Mouse (Mus musculus): ENCODE data around the gene Aknad1. TPM values are rescaled to one million over a fixed set of nuclear protein-coding genes. Genes with fewer than 3 reads are reported as not detected.

Aknad1 gene
- polyA plus RNA-seq, 1 experiment from 2014 or later, result not detected

DNA sequence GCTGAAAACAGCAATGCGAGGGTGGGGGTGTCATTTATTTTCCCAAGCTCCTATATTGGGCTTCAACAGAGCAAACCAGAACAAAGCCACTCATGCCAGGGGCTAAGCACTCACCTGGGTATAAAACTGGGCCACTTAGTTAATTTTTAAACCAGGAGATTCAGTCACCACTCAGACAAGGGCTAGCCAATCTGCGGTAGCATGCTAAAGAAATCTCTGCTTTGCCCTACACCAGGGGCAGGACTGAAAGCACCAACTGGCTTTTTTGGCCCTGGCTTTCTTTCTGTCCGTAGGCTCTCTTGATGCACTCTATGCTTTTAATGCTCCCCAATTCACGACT lies 49.0 kb downstream of the Aknad1 start:
- Histone ChIP-seq H3K4me1 (ENCODE audit: control insufficient read depth, insufficient read depth, low read length) (no peaks in the 10 kb centered on the region), H3K9me3 (replicated peaks; ENCODE audit: control insufficient read depth, low read length, poor library complexity, severe bottlenecking) (0 out of 2 replicates have a peak, but pooled peaks cover 3% of the 10 kb centered on the region), H3K27me3 (ENCODE audit: control insufficient read depth, insufficient read depth, low read depth, low read length) (no peaks in the 10 kb centered on the region), H3K4me2 (ENCODE audit: low read length) (no peak overlapping the region), H3K27ac (ENCODE audit: low read length) (no peak overlapping the region), H3K9ac (ENCODE audit: low read depth, low read length) (no peak overlapping the region), H3K36me3 (ENCODE audit: control insufficient read depth, insufficient read depth, low read length) (no peaks in the 10 kb centered on the region), H3K4me3 (ENCODE audit: low read depth, low read length) (no peak overlapping the region)
- WGBS, result 93% methylated on average over 4 of the region's 4 CpGs
- no peak for ATAC-seq

DNA sequence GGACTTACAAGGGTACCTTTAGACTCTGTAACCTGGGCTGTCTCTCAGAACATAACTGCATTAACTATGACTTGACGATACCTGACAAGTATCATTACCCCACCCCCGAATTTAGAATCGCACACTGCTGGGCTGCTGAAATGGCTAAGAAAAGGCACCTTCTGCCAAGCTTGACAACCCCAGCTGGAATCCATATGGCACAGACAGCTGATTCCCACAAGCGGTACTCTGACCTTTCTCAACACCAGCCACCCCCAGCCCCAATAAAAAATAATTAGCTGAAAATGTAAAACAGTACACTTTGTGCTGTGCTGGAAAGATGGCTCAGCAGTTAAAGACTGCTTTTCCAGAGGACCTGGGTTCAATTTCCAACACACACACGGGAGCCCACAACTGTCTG lies 49.8 kb downstream of the Aknad1 start:
- 80% methylated on average over 5 of the region's 5 CpGs for WGBS
- H3K36me3 ChIP-seq (ENCODE audit: control insufficient read depth, insufficient read depth, low read length), result peaks cover 3% of the 10 kb centered on the region; the same call in 1 of the 2 replicates
- H3K9ac ChIP-seq (ENCODE audit: low read depth, low read length), result no peak overlapping the region
- no peak overlapping the region for H3K4me2 ChIP-seq (ENCODE audit: low read length)
- H3K27me3 ChIP-seq (ENCODE audit: control insufficient read depth, insufficient read depth, low read depth, low read length), result no peaks in the 10 kb centered on the region
- H3K4me3 ChIP-seq (ENCODE audit: low read depth, low read length), result no peak overlapping the region
- H3K9me3 ChIP-seq (replicated peaks; ENCODE audit: control insufficient read depth, low read length, poor library complexity, severe bottlenecking), result 0 out of 2 replicates have a peak, but pooled peaks cover 3% of the 10 kb centered on the region
- no peaks in the 10 kb centered on the region for H3K4me1 ChIP-seq (ENCODE audit: control insufficient read depth, insufficient read depth, low read length)
- no peak overlapping the region for H3K27ac ChIP-seq (ENCODE audit: low read length)
- ATAC-seq, result no peak

DNA sequence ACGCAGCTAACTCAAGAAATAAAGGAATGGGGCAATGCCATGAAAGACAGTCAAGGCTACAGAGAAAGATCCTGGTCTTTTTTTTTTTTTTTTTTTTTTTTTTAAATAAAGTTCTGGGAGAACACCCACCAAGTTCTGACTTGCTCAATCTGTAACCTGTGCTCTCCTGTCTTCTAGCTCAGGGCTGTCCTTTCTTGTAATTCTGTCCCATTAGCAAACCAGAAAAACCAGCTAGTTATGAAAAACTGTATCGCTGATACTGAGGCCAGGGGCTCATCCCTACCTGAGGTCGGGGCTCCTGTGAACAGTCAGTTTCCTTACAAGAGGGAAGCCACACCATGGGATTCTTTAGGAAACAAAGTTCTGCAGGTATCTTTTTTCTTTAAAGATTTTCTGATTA lies 51.0 kb downstream of the Aknad1 start:
- Histone ChIP-seq H3K4me2 (ENCODE audit: low read length) (no peak overlapping the region), H3K9ac (ENCODE audit: low read depth, low read length) (no peak overlapping the region), H3K36me3 (ENCODE audit: control insufficient read depth, insufficient read depth, low read length) (peaks cover 3% of the 10 kb centered on the region; the same call in 1 of the 2 replicates), H3K9me3 (replicated peaks; ENCODE audit: control insufficient read depth, low read length, poor library complexity, severe bottlenecking) (no peaks in the 10 kb centered on the region), H3K27me3 (ENCODE audit: control insufficient read depth, insufficient read depth, low read depth, low read length) (no peaks in the 10 kb centered on the region), H3K27ac (ENCODE audit: low read length) (no peak overlapping the region), H3K4me1 (ENCODE audit: control insufficient read depth, insufficient read depth, low read length) (no peaks in the 10 kb centered on the region), H3K4me3 (ENCODE audit: low read depth, low read length) (no peak overlapping the region)
- WGBS, result 85% methylated on average over 3 of the region's 3 CpGs
- no peak for ATAC-seq

DNA sequence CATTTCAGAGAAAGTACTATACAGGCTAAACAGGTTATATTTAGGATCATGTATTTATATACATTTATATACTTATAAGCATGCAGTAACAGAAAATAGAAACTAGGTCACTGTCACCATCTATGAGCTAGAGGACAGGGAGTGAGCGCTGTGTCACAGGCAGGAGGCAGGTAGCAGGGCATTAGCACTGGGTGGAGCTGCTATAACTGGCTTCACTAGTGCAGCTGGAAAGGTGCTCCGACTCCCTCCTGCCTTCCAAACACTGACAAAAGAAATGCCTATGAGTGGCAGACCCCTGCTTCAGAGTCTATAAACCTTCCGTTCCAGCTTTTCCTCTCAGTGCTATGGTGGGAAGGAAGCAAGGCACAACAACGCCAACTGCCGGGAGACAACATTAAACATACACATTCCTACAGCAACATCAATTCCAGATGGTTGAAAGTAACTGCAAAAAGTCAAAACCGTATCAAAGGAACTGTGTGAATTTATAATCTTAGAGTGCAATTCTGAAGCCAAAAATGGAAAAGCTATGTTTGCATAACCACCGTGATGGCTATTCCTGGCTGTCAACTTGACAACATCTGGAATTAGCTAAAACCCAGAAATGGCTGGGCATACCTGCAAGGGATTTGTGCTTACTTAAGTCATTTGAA lies 51.7 kb downstream of the Aknad1 start:
- no peak overlapping the region for H3K4me2 ChIP-seq (ENCODE audit: low read length)
- H3K36me3 ChIP-seq (ENCODE audit: control insufficient read depth, insufficient read depth, low read length), result peaks cover 5% of the 10 kb centered on the region; the same call in 1 of the 2 replicates
- no peaks in the 10 kb centered on the region for H3K4me1 ChIP-seq (ENCODE audit: control insufficient read depth, insufficient read depth, low read length)
- H3K9me3 ChIP-seq (replicated peaks; ENCODE audit: control insufficient read depth, low read length, poor library complexity, severe bottlenecking), result no peaks in the 10 kb centered on the region
- no peak overlapping the region for H3K27ac ChIP-seq (ENCODE audit: low read length)
- ATAC-seq, result no peak
- no peak overlapping the region for H3K4me3 ChIP-seq (ENCODE audit: low read depth, low read length)
- WGBS, result 89% methylated on average over 7 of the region's 7 CpGs
- no peaks in the 10 kb centered on the region for H3K27me3 ChIP-seq (ENCODE audit: control insufficient read depth, insufficient read depth, low read depth, low read length)
- H3K9ac ChIP-seq (ENCODE audit: low read depth, low read length), result no peak overlapping the region

DNA sequence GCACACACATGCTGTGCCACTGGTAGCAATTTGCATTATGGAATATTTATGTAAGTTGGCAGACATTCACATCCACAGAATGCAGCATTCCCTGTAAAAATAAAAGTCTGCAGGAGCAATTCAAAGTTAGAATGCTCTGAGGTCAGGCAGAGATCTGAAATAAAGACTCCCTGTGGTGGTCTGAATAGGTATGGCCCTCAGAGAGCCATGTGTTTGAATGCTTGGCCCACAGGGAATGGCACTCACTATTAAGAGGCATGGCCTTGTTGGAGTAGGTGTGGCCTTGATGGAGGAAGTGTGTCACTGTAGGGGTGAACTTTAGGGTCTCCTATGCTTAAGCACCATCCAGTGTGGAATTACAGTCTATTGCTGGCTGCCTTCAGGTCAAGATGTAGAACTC lies 53.0 kb downstream of the Aknad1 start:
- no peaks in the 10 kb centered on the region for H3K9me3 ChIP-seq (replicated peaks; ENCODE audit: control insufficient read depth, low read length, poor library complexity, severe bottlenecking)
- H3K4me2 ChIP-seq (ENCODE audit: low read length), result no peak overlapping the region
- no peak overlapping the region for H3K9ac ChIP-seq (ENCODE audit: low read depth, low read length)
- no peak overlapping the region for H3K4me3 ChIP-seq (ENCODE audit: low read depth, low read length)
- no peaks in the 10 kb centered on the region for H3K4me1 ChIP-seq (ENCODE audit: control insufficient read depth, insufficient read depth, low read length)
- H3K27me3 ChIP-seq (ENCODE audit: control insufficient read depth, insufficient read depth, low read depth, low read length), result no peaks in the 10 kb centered on the region
- no peak for ATAC-seq
- no peak overlapping the region for H3K27ac ChIP-seq (ENCODE audit: low read length)
- H3K36me3 ChIP-seq (ENCODE audit: control insufficient read depth, insufficient read depth, low read length), result peaks cover 5% of the 10 kb centered on the region; the same call in 1 of the 2 replicates

DNA sequence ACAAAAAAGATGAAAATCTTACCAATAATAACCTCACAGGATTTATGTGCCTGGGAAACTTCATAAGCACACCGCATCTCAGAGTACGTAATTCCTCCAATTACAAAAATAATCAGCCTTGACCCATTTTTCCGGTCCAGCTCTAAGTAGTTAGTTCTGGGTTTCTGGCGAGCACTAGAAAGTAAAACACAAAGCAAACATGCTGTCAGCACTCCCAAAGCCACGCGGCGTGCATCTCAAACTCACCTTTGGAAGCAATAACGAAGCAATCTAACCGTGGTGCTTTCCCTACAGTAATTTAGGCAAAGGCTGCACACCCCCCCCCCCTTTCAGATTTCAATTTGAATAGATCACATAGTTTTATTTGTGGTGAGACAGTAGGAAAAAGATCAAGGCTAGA lies 55.3 kb downstream of the Aknad1 start:
- peaks cover 9% of the 10 kb centered on the region; the same call in 1 of the 2 replicates for H3K36me3 ChIP-seq (ENCODE audit: control insufficient read depth, insufficient read depth, low read length)
- H3K9ac ChIP-seq (ENCODE audit: low read depth, low read length), result no peak overlapping the region
- no peak overlapping the region for H3K4me3 ChIP-seq (ENCODE audit: low read depth, low read length)
- H3K4me2 ChIP-seq (ENCODE audit: low read length), result no peak overlapping the region
- 82% methylated on average over 9 of the region's 9 CpGs for WGBS
- H3K27ac ChIP-seq (ENCODE audit: low read length), result no peak overlapping the region
- no peak for ATAC-seq
- no peaks in the 10 kb centered on the region for H3K27me3 ChIP-seq (ENCODE audit: control insufficient read depth, insufficient read depth, low read depth, low read length)
- H3K4me1 ChIP-seq (ENCODE audit: control insufficient read depth, insufficient read depth, low read length), result no peaks in the 10 kb centered on the region
- H3K9me3 ChIP-seq (replicated peaks; ENCODE audit: control insufficient read depth, low read length, poor library complexity, severe bottlenecking), result no peaks in the 10 kb centered on the region

DNA sequence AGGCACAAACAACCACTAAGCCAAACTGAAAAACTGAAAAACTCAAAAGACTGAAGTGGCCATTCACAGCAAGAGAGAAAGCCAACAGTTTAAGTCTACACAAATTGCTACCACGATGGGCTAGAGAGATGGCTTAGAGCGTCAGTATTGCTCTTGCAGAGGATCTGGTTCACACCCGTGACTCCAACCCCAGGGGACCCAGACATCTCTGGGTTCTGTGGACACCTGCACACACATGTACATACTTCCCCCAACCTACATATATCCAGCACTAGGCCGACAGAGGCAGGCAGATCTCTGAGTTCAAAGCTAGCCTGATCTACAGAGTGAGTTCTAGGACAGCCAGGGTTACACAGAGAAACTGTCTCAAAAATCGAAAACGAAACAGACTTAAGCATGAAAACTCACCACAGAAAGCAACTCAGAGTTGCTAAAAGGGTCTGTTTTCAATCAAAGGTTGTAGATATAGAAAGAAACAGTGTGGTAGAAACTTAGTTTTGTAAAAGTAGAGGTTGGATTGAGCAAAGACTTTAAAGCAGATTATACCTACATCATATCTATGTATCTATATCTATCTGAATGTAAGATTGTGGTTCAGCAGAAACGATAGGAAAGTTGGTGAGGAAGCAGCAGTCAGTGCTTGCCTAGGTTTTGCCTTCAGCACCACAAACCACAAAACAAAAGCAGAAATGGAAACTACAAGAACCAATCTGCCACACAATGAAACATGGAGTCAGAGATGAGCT lies 56.3 kb downstream of the Aknad1 start:
- ATAC-seq, result no peak
- no peaks in the 10 kb centered on the region for H3K27me3 ChIP-seq (ENCODE audit: control insufficient read depth, insufficient read depth, low read depth, low read length)
- no peak overlapping the region for H3K4me3 ChIP-seq (ENCODE audit: low read depth, low read length)
- WGBS, result 92% methylated on average over 7 of the region's 7 CpGs
- H3K27ac ChIP-seq (ENCODE audit: low read length), result no peak overlapping the region
- no peaks in the 10 kb centered on the region for H3K9me3 ChIP-seq (replicated peaks; ENCODE audit: control insufficient read depth, low read length, poor library complexity, severe bottlenecking)
- peaks cover 16% of the 10 kb centered on the region for H3K36me3 ChIP-seq (ENCODE audit: control insufficient read depth, insufficient read depth, low read length)
- no peaks in the 10 kb centered on the region for H3K4me1 ChIP-seq (ENCODE audit: control insufficient read depth, insufficient read depth, low read length)
- no peak overlapping the region for H3K4me2 ChIP-seq (ENCODE audit: low read length)
- no peak overlapping the region for H3K9ac ChIP-seq (ENCODE audit: low read depth, low read length)

DNA sequence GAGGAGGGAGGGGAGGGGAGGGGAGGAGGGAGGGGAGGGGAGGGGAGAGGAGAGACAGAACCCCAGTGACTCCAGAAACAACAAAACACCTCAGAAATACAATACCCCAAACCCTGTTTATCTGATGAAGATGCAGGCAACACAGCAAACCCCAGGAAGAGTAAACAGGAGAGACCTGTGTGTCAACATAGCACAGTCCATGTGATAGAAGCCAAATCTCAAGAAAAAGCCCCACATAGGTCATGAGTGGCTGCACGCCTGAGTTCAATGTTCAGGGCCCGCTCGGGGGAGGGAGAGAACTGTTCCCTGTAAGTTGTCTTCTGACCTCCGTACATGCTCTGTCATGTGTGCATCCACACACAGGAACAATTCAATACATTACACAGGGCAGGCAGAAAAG lies 56.9 kb downstream of the Aknad1 start:
- 96% methylated on average over 4 of the region's 4 CpGs for WGBS
- Histone ChIP-seq H3K4me1 (ENCODE audit: control insufficient read depth, insufficient read depth, low read length) (no peaks in the 10 kb centered on the region), H3K9ac (ENCODE audit: low read depth, low read length) (no peak overlapping the region), H3K9me3 (replicated peaks; ENCODE audit: control insufficient read depth, low read length, poor library complexity, severe bottlenecking) (no peaks in the 10 kb centered on the region), H3K4me2 (ENCODE audit: low read length) (no peak overlapping the region), H3K27me3 (ENCODE audit: control insufficient read depth, insufficient read depth, low read depth, low read length) (no peaks in the 10 kb centered on the region), H3K36me3 (ENCODE audit: control insufficient read depth, insufficient read depth, low read length) (peaks cover 17% of the 10 kb centered on the region), H3K4me3 (ENCODE audit: low read depth, low read length) (no peak overlapping the region), H3K27ac (ENCODE audit: low read length) (no peak overlapping the region)
- ATAC-seq, result no peak

DNA sequence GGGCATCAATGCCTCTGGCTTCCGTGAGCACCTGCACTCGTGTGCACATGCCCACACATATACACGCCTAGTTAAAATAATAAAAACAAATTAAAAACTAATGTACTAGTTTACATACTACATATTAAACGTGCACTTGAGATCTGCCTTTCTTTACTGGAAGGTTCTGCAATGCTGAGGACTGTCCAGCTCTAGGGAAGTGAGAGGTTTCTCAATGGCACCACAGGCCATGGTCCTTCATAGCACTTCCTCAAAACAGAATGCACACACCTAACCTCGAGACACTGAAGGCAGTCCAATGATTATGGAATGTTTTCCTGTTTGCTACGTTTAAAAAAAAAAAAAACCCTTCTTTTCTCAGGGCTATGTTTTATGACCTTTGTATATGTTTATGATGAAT lies 58.3 kb downstream of the Aknad1 start:
- Histone ChIP-seq H3K27ac (ENCODE audit: low read length) (no peak overlapping the region), H3K4me1 (ENCODE audit: control insufficient read depth, insufficient read depth, low read length) (no peaks in the 10 kb centered on the region), H3K4me2 (ENCODE audit: low read length) (no peak overlapping the region), H3K36me3 (ENCODE audit: control insufficient read depth, insufficient read depth, low read length) (peaks cover 25% of the 10 kb centered on the region), H3K9me3 (replicated peaks; ENCODE audit: control insufficient read depth, low read length, poor library complexity, severe bottlenecking) (no peaks in the 10 kb centered on the region), H3K9ac (ENCODE audit: low read depth, low read length) (no peak overlapping the region), H3K4me3 (ENCODE audit: low read depth, low read length) (no peak overlapping the region), H3K27me3 (ENCODE audit: control insufficient read depth, insufficient read depth, low read depth, low read length) (no peaks in the 10 kb centered on the region)
- no peak for ATAC-seq
- 93% methylated on average over 6 of the region's 6 CpGs for WGBS
